Mouse (Mus musculus) stomach, postnatal 0 days (tissue): Measurements from ENCODE around the gene Cep170b. TPM values are rescaled to one million over a fixed set of nuclear protein-coding genes. Genes with fewer than 3 reads are reported as not detected.

Source experiments
- ATAC-seq: fragments of 200-750 bp; cut with Nextera tagmentation; 2 replicates; pipeline ENCODE4 v1.8.0; 2017; ENCODE audit not compliant: low FRiP score, low TSS enrichment
- DNase-seq: peaks from one replicate; pipeline ENCODE4 v3.0.0-alpha.2; 2016; ENCODE audit warnings: low spot score
- H3K27ac ChIP-seq: fragments of 300-500 bp; sonication (generic); replicated peaks from 2 replicates; pipeline ENCODE4 v1.5.1; 2014; ENCODE audit warnings: mild to moderate bottlenecking, control low read depth
- H3K27me3 ChIP-seq: fragments of 300-500 bp; sonication (generic); 2 replicates; pipeline ENCODE4 v1.6.1; 2014; ENCODE audit warnings: low read length; ENCODE audit not compliant: control insufficient read depth, insufficient read depth
- H3K36me3 ChIP-seq: fragments of 300-500 bp; sonication (generic); 2 replicates; pipeline ENCODE4 v1.6.1; 2014; ENCODE audit warnings: low read length, mixed read lengths; ENCODE audit not compliant: control insufficient read depth, insufficient read depth
- H3K4me1 ChIP-seq: fragments of 300-500 bp; sonication (generic); replicated peaks from 2 replicates; pipeline ENCODE4 v1.6.1; 2014; ENCODE audit warnings: antibody characterized with exemption; ENCODE audit not compliant: control insufficient read depth, insufficient read depth
- H3K4me2 ChIP-seq: fragments of 300-500 bp; sonication (generic); replicated peaks from 2 replicates; pipeline ENCODE4 v1.6.1; 2014; ENCODE audit warnings: low read depth, mild to moderate bottlenecking, control low read depth, moderate library complexity
- H3K4me3 ChIP-seq: fragments of 300-500 bp; sonication (generic); 2 replicates; pipeline ENCODE4 v1.5.1; 2014; ENCODE audit warnings: low read depth, low read length, control low read depth
- H3K9ac ChIP-seq: fragments of 300-500 bp; sonication (generic); 2 replicates; pipeline ENCODE4 v1.6.1; 2014; ENCODE audit warnings: mild to moderate bottlenecking, low read length, control low read depth, mixed read lengths
- H3K9me3 ChIP-seq: fragments of 300-500 bp; sonication (generic); 2 replicates; pipeline ENCODE4 v1.6.1; 2016; ENCODE audit warnings: low read length; ENCODE audit not compliant: control insufficient read depth
- CTCF ChIP-seq: IDR thresholded peaks from 2 replicates; pipeline ENCODE4 v1.5.1; 2016; ENCODE audit warnings: antibody characterized with exemption, low read depth, mild to moderate bottlenecking, moderate library complexity
- EP300 ChIP-seq: optimal IDR thresholded peaks from 2 replicates; pipeline ENCODE3; 2016; ENCODE audit warnings: antibody characterized with exemption
- WGBS: fragments of 180-500 bp; shearing (Covaris S2); extraction: QIAGEN DNeasy Blood & Tissue Kit; methylation state at CpG from one replicate; pipeline ENCODE4 v1.1.7; 2014; 5-methylcytosine and 5-hydroxymethylcytosine counted together
- polyA plus RNA-seq: library from polyadenylated mRNA; unstranded; fragments of >200 nt; fragmentation: Nextera tagmentation; extraction: Ambion mirVana; gene quantifications from 2 replicates; pipeline ENCODE4 v1.2.1, GENCODE M21; 2015

Gene Cep170b
- polyA plus RNA-seq, 1 experiment from 2014 or later, result 20.7 TPM

- TF ChIP-seq EP300, result no peak
- TF ChIP-seq CTCF, result no peak
- no peak overlapping the region for H3K4me3 ChIP-seq
- no peaks in the 10 kb centered on the region for H3K4me1 ChIP-seq
- DNase-seq (no peak), ATAC-seq (0 out of 2 replicates have a peak, but pooled peaks have one; percentile 32)
- no peak overlapping the region for H3K4me2 ChIP-seq
- H3K9me3 ChIP-seq, result no peaks in the 10 kb centered on the region
- no peak overlapping the region for H3K9ac ChIP-seq
- no peaks in the 10 kb centered on the region for H3K27me3 ChIP-seq
- WGBS, result 96% methylated on average over 3 of the region's 3 CpGs
- H3K27ac ChIP-seq, result no peak overlapping the region
- no peaks in the 10 kb centered on the region for H3K36me3 ChIP-seq
These were observed 39.2 kb downstream of the Cep170b start for GRCm38 (mm10) chr12:112759471-112759870.

GRCm38 (mm10) chr12:112760154-112760926 lies 40.1 kb downstream of the Cep170b start, which contains the start of gene Pld4:
TSS of gene Pld4 (plus strand) at chr12:112760655.
- 0 out of 2 replicates have a peak, but pooled peaks have one; percentile 27 for ATAC-seq
- Histone ChIP-seq H3K4me1 (no peaks in the 10 kb centered on the region), H3K9ac (no peak within 1 kb of the TSS), H3K27ac (no peak within 1 kb of the TSS), H3K4me3 (no peak within 1 kb of the TSS), H3K36me3 (no peaks in the 10 kb centered on the region), H3K27me3 (no peaks in the 10 kb centered on the region), H3K4me2 (no peak within 1 kb of the TSS), H3K9me3 (no peaks in the 10 kb centered on the region)
- TF ChIP-seq CTCF (no peak), EP300 (no peak)
- no peak for DNase-seq
- 34% methylated on average over 4 of the region's 4 CpGs for WGBS

GRCm38 (mm10) chr12:112761411-112761810 lies 41.2 kb downstream of the Cep170b start:
- ATAC-seq, result no peak

GRCm38 (mm10) chr12:112762018-112762417 lies 41.8 kb downstream of the Cep170b start:
- H3K9me3 ChIP-seq, result no peaks in the 10 kb centered on the region
- TF ChIP-seq CTCF (no peak), EP300 (no peak)
- no peaks in the 10 kb centered on the region for H3K36me3 ChIP-seq
- H3K4me1 ChIP-seq, result no peaks in the 10 kb centered on the region
- no peak overlapping the region for H3K4me3 ChIP-seq
- H3K27me3 ChIP-seq, result no peaks in the 10 kb centered on the region
- ATAC-seq (0 out of 2 replicates have a peak, but pooled peaks have one; percentile 19), DNase-seq (no peak)
- H3K4me2 ChIP-seq, result no peak overlapping the region
- WGBS, result 84% methylated on average over 3 of the region's 3 CpGs
- no peak overlapping the region for H3K27ac ChIP-seq
- no peak overlapping the region for H3K9ac ChIP-seq

More at GRCm38 (mm10) chr12:112761411-112761810, 41.2 kb downstream of the Cep170b start:
- 91% methylated on average over 4 of the region's 4 CpGs for WGBS
- no peak overlapping the region for H3K4me3 ChIP-seq
- H3K4me1 ChIP-seq, result no peaks in the 10 kb centered on the region
- H3K27ac ChIP-seq, result no peak overlapping the region
- TF ChIP-seq EP300, result no peak
- no peak for TF ChIP-seq CTCF
- no peak overlapping the region for H3K9ac ChIP-seq
- H3K4me2 ChIP-seq, result no peak overlapping the region
- H3K9me3 ChIP-seq, result no peaks in the 10 kb centered on the region
- no peaks in the 10 kb centered on the region for H3K27me3 ChIP-seq
- DNase-seq, result no peak
- no peaks in the 10 kb centered on the region for H3K36me3 ChIP-seq

GRCm38 (mm10) chr12:112763176-112763575 lies 42.9 kb downstream of the Cep170b start:
- H3K27me3 ChIP-seq, result no peaks in the 10 kb centered on the region
- H3K27ac ChIP-seq, result no peak overlapping the region
- no peaks in the 10 kb centered on the region for H3K4me1 ChIP-seq
- ATAC-seq, result no peak
- no peak for DNase-seq
- H3K4me3 ChIP-seq, result no peak overlapping the region
- 77% methylated on average over 4 of the region's 4 CpGs for WGBS
- no peak overlapping the region for H3K4me2 ChIP-seq
- H3K36me3 ChIP-seq, result no peaks in the 10 kb centered on the region
- TF ChIP-seq EP300, result no peak
- no peak for TF ChIP-seq CTCF
- no peak overlapping the region for H3K9ac ChIP-seq
- no peaks in the 10 kb centered on the region for H3K9me3 ChIP-seq

- no peak for TF ChIP-seq CTCF
- TF ChIP-seq EP300, result no peak
- DNase-seq (no peak), ATAC-seq (no peak)
- no peak overlapping the region for H3K4me3 ChIP-seq
- H3K4me1 ChIP-seq, result no peaks in the 10 kb centered on the region
- H3K27ac ChIP-seq, result no peak overlapping the region
- H3K4me2 ChIP-seq, result no peak overlapping the region
- no peaks in the 10 kb centered on the region for H3K27me3 ChIP-seq
- H3K9me3 ChIP-seq, result no peaks in the 10 kb centered on the region
- no peaks in the 10 kb centered on the region for H3K36me3 ChIP-seq
- WGBS, result 79% methylated on average over 5 of the region's 5 CpGs
- no peak overlapping the region for H3K9ac ChIP-seq
These were observed 43.9 kb downstream of the Cep170b start for GRCm38 (mm10) chr12:112764141-112764540.
